Mouse (Mus musculus) kidney, adult 8-10 months (tissue): ENCODE data around the gene Cga.

ENCODE experiments used
- DNase-seq, 2 experiments: peaks; one replicate each; pipeline ENCODE4 v3.0.0; 2022

Gene Cga

DNA sequence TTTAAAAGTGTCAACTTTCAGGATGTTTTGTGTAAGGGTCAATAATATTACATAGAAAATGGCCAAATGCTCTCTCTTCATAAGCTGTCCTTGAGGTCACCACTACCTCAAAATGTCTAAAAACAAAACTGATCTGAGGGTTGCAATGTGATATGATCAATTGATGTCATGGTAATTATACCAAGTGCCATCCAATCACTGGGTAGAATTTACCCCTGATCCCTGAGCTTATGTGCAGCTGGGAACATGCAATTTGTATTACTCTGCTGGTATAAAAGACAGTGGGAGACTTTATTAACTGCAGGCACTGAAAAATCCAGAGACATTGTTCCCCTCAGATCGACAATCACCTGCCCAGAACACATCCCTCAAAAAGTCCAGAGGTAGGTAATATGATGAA is at the start of gene Cga:
Cga (plus strand) TSS at position 301 of the 400 bp plus-strand sequence.
- no peak for DNase-seq

DNA sequence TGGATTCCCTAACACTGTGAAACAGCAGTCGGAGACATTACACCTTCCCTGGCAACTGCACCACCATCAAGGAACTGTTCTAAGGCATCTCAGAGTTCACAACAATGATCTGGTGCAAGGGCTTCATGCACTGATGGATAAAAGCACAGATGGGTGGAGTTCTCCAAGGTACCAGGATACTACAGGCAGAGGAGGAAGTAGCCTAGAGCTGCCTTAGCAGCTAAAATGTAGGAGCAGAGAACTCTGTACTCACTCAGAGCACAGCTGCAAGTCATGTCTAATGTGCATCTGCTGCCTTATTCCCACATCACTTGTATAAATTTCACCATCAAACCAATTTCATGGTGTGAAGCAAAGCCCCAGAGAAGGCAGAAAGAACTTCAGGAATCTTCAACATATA is 49.7 kb upstream of the Cga start:
- no peak for DNase-seq

DNA sequence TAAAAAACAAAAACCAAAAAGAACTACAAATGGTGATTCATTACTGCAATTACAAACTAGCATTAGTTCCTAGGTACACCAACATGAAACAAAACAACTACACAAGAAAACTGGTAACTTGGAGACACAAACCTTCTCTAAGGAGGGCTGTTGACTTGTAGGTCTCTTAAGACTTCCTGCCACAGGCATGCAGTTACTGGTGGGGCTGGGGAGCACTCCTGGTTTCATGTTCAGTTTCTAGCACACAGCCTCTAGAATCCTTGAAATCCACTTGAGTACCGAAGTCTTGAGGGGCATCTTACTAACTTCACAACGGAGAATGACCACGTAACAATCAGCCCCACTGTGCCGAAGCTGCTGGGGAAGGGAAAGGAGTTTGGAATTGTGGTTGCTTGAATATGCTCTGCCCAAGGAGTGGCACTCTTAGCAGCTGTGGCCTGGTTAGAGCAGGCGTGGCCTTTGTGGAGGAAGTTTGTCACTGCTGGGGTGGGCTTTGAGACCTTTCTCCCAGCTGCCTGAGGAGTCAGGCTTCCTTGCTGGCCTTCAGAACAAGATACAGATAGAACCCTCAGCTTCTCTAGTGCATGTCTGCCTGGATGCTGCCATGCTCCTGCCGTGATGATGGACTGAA is 45.8 kb upstream of the Cga start:
- DNase-seq, result no peak

DNA sequence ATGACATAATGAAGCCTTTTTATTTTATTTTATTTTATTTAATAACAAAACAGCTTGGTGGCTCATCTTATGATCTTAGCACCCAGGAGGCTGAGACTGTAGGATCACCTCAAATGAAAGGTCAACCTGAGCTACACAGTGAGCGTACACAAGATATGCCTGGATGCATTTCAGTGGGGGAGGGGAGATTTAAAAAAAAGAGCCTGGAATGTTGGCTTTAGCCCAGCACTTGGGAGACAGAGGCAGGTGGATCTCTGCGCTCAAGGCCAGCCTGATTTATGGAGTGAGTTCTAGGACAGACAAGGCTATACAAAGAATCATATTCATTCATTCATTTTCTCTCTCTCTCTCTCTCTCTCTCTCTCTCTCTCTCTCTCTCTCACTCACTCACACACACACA is 43.4 kb upstream of the Cga start:
- DNase-seq, result peak in 1 of 2 experiments; percentile 11

DNA sequence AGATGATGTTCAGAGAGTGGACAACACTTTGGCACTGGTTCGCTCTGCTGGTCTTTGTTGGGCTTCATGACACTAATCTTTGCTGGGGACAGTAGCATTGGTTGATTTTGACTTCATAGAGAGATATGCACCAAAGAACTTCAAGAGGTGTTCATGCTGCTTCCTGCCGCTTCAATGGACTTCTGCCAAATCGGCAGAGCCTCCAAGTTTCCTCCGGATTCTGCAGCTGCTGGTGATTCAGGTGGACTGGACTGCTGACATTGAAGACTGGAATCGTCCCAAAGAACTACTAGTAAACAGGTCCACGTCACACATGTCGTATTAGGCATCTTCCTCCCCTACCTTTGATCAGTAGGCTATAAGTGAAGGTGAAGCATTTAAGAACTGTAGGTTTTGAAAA is 41.5 kb upstream of the Cga start:
- peak; percentile 18 to 23 for DNase-seq

DNA sequence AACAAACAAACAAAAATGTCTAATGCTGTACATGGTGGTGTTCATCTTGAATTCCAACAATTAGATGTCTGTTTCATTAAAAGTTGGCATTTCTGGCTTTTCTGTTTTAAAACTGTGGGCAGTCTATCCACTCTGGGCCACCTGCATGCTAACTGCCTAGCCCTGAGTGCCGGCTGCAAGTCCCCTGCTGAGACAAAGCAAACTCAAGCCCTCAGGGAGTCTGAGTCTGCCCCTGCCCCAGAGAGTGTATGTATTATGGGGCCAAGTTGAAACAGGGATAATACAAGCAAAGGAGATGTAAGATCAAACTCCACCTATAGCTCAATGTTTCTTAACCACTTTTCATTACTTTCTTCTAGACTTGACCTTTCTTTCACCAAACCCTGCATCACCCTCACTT is 37.6 kb upstream of the Cga start:
- DNase-seq, result no peak

DNA sequence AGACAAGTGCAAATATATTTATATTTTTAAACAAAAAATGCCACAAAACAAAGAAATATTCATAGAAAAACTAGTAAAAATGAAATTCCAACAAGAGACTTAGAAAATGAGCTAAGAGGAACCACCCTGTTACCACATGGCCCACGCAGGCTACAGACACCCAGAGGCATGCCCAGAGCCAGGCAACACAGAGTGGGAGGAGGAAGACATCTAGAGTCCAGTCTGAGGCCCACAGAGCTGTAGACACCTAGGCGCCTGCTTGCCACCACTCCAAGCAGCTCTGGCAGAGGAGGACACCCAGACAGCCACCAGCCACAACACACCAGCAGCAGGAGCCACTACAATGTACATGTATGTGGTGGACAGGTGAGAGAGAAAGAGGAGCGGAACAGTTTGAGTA is 34.7 kb upstream of the Cga start:
- DNase-seq, result no peak

DNA sequence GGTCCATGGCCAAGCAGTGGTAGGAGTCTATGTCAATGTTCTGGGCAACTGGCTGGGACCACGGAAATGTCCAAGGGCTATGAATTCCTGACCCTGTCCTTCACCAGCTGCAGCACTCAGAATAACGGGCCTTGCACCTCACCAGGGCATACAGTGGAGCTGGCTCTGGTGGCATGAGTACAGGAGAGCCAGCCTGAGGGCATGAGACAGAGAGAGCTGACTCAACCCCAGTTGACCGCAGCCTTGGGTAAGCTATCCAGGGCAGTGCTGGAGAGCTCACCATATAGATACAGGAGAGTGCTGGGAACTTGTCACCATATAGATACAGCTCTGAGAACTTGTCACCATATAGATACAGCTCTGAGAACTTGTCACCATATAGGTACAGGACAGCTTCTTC is 34.2 kb upstream of the Cga start:
- no peak for DNase-seq

DNA sequence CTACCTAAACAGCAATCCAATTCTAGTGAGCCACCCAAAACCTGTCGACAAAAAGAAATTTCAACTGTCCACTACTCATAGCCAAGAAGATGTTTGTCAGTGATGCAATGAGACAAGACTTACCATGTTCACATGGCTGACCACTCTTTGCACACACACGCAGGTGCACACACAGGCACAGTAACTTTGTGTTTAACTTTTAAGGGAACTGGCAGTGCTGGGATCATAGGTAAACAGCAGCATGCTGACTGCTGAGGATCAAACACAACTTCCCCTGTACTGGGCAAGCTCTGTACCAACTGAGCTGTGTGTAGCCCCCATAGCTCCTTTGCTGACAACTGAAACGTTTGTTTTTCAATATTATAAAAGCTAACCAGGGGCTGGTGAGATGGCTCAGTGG is 32.1 kb upstream of the Cga start:
- no peak for DNase-seq

DNA sequence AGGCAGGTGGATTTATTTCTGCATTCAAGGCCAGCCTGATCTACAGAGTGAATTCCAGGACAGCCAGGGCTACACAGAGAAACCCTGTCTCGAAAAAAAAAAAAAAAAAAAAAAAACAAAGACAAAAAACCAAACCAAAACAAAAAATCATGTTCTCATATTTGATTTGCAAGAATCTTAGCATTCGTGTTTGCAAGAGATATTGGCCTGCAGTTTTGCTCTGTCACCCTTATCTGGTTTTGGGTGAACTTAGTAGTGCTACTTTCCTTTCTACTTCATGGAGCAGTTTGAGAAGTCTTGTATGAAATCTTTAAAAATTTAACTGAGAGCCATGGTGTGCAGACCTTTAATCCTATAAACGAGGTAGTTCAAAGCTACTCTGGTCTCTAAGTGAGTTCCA is 23.8 kb upstream of the Cga start:
- no peak for DNase-seq

DNA sequence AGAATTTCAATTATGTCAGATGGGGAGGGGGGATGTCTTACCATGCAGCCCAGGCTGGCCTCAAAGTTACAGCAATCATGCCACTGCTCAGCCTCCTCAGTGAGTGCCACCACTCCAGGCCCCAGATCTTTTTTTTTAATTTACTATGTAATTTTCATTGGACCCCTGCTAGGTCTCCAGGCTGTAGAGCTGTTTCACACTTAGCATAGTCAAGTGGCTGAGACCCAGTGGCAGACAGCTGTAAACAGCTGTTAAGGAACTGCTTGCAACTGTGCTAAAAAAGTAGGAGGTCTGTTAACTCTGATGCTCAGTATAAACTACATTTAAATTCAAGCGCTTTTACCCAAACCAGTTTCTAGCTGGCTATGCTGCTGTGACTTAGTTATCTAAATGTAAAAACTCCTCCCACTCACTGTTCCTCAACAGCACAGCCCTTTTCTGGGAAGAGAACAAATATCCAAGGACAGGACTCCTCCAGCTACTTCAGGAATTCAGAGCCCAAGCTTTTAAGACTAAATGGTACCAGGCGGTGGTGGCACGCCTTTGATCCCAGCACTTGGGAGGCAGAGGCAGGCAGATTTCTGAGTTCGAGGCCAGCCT is 20.6 kb upstream of the Cga start:
- DNase-seq, result no peak

DNA sequence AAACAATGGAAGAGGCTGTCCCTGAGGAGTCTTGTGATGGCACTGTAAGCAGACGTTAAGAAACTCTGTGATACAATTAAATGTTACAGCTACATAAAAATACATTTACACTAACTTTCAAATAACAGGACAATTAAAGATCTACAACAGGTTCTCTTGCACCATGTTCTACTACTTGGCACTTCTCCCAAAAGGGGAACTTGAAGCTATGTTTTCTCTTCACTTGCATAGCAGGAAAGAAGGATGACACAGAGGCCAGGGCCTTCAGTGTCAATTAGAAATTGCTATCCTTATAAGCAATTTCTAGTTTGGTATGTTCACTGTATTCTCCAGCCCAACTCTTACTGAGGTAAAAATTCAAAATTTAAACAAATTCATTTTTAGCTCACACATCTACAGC is 19.3 kb upstream of the Cga start:
- no peak for DNase-seq

DNA sequence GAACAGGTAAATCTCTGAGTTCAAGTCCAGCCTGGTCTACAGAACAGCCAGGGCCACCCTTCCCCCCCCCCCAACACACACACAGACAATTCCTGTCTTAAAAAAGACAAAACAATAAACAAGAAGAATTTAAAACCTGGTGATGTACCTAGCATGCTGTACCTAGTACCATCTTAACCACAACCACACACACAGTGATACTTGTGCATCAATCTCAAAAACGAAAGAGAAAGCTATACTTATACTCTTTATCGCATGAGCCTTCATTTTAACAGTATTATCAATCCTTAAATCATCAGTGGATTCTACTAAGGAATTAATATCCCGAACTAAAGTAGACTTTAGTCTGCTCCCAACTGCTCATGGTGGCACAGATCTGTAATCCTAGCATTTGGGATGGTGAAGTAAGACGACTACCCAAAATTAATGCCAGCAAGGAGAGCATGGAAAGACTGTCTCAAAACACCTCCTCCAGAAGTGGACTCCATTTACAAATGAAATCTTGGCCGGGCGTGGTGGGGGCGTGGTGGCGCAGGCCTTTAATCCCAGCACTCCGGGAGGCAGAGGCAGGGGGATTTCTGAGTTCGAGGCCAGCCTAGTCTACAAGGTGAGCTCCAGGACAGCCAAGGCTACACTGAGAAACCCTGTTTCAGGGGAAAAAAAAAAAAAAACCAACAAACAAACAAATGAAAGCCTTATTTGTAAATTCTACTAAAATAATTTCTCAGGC is 12.5 kb upstream of the Cga start:
- DNase-seq, result no peak

DNA sequence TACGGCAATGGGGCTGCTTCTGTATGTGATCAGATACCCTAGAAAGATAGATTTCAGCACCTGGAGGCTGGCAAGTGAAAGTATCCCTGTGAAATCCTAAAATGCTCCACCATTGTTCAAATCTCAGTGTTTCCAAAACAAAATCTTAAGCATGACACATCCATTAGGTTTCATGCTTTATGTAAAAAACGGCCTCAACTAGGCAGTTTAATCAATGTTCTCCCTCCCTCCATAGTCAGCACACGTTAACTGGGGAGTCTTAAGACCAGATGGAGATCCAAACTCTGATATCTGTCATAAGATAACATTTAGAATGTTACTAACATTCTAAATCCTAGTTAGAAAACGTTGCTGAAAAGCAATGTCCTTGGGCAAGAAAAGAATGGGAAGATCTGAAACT is 11.7 kb upstream of the Cga start:
- DNase-seq, result no peak

DNA sequence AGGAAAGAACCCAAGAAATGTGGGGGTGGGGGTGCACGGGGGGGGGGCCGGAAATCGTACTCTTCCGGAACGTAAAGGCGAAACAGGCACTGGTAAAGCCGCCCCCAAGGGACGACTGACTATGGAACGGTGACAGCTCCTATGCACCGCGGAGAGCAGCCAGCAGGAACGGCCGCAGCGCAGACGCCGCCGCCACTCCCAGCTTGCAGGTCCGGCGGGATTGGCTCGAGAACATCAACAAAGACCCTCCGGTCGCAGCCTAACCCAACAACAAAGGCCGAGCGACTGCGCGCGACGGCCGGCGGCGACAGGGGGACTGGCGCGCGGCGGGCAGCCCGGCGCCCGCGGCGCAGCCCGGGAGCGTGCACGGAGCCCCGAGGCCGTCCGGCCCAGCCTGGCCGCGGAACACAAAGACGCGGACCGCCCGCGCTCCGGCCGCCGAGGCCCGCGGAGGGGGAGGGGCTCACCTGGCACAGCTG is 11.2 kb upstream of the Cga start:
- peak in 1 of 2 experiments; percentile 24 for DNase-seq

DNA sequence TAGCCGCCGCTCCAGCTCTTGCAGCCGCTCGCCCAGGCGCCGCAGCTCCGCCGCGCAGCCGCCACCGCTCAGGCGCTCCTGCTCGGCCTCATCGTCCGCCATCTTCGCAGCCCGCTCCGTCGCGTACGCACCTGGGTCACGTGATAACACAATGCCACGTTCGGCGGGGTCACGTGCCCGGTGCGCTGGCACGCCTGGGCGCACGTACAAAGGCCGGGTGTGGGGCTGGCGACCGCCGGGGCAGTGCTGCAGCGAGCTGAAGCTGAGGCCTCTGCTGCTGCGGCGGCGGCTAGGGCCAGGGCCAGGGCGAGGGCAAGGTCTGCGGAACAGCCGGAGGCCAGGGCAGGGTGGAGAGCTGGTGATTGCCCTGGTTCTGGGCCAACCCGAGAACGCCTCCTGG is 10.8 kb upstream of the Cga start, which contains the start of gene Zfp292:
Zfp292 (minus strand) TSS at position 143 of the 400 bp plus-strand sequence.
- DNase-seq, result peak; percentile 94 to 95

DNA sequence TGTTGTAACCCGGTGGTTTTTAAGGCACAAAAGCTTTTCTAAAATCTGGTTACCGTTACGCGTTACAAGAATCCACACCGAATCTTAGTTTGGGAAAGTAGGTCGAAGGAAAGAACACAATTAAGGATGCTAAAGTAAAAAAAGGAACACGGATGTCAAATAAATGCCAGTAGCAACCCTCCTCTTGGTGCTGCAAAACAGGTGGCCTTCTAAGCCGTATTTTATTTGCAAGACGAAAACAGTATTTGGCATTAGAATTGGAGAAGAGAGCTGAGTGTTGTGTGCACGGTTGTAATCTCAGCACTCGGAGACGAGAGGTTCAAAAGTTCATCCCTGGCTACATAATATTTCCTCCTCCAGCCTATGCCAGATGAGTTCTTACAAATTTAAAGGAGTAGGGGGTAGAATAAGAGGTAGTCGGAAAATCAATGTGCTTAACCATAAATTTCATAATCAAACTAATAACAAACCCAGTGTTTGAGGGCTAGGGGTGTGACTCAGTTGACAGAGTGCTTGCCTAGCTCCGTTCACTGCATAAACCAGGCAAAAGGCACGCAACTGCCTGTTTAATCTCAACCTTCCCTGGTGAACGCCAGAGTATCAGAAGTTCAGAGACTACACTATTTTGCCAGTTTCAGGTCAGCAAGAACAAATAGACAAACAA is 10.1 kb upstream of the Cga start:
- DNase-seq, result no peak

DNA sequence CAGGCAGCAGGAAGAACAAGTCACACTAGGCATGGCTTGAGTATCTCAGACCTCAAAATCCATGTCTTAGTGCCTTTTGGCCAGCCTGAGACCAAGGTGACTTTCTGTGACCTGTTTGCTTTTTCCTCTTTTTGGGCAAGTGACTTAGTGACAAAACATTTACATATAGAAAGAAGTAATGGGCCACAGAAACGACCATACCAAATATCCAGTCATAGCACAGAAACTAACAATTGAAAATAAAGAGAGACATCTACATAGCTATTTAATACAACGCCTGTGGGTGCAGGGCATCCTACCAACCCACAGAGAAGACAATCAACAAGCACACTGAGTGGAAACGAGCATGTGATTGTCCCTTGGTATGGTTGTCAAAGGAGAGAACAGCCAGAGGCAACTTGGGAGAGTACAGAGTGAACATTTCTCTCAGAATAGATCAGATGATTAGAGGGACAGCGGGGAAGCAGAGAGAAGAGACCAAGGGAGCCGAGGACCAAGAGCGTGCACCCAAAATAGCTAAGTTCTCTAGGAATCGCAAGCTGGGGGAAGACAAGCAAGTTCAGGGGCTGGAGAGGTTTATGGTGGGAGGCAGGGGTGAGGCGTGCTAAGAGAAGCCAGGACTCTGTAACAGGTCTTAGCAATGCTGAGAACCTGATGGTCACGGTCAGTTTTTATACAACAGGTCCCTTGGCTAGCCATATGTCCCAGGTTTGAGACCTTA is 7.8 kb upstream of the Cga start:
- DNase-seq, result no peak

DNA sequence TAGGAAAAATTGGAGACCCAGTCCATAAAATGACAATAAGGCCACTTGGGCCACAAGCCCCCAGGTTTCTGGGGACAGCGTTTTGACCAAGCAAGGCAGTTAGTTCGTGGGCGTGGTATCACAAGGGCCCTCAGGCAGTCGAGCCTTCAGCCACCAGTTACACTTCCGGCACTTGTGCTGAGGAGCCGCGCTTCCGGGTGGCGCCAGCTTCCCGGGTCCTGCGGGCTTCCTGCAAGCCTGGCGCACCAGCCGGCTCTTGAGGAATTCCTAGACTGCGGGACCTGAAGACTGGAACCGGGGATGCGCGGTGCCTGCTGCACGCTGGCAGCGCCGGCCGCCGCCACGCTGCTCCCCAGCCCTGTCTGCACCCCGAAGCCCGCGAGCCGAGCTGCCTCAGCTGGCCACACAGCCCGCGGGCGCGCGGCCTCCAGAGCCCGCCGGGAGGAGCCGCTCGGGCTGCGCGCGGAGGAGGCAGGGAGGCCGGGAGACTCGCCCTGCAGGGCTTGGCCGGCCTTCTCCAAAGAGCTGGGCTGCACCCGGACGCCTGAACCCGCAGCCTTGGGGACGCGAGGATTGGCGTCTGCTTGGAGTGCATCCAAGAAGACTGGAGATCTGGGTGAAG is 7.0 kb upstream of the Cga start:
- peak; percentile 74 to 78 for DNase-seq

DNA sequence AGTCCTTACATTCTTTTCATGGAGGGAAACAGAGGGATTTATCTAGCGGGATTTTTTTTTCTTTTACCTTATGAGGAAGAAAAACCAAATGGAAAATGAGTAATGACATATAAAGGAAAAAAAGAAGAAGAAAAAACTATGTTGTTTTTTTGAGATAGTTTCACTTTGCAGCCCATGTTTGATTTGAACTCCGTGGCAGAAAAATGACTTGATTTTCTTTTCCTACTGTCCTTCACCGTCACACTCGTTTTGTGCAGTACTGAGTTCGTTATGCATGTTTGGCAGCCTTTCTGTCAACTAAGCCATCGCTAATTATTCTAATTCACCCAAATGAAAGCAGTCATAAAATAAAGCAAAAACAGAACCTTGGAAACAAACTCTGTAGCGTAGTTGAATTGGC is 6.3 kb upstream of the Cga start:
- no peak for DNase-seq

DNA sequence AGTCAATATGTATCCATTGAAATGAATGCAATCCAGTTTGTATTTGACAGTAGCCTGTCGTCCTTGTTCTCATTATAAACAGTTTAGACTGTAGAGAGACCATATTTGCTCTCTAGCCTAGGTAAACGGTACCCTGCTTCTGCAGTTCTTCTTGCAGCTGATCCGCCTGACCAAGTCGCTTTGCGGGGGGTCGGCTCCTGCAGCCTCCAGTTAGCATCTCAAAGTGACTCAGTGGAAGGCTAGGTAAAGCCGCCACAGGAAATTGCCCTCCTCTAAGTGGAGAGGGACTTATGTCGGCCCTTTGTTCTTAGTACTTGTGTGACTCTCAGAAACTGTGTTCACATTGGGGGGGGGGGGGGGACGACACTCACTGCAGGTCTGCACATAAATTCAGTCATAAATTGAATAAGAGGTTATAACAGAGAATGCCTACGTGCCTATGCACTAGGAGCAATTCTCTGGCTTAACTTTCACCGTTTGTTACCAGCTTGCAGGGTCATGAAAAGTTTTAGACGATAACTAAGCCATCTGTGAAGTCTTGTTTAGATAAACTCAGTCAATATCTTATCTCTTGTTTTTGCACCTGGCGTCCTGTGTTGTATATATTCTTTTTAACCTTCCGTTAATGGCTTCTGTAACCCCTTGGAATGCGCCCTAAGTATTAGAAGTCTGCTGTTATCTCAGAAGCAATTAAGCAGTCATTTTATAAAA is 4.3 kb upstream of the Cga start:
- DNase-seq, result no peak

DNA sequence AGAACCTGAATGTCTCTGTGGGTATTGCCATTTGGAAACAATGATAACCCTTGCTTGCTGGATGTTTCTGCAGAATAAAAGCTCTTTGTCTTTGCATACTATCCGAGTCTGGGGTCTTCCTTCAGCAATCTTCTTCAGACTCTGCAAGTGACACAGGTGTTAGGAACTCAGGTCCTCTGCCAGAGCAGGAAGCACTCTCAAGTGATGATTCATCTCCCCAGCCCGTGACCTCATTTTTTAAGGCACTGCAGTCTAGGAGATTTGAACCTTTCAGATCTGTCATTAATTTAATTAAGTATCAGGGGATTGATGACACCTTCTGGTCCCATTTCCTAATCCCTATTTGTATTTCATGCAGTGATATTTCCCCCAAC is 3.8 kb upstream of the Cga start:
- DNase-seq, result no peak
